Comparison of ENCODE assay signal across 9 mouse cellular contexts in the genomic region with DNA sequence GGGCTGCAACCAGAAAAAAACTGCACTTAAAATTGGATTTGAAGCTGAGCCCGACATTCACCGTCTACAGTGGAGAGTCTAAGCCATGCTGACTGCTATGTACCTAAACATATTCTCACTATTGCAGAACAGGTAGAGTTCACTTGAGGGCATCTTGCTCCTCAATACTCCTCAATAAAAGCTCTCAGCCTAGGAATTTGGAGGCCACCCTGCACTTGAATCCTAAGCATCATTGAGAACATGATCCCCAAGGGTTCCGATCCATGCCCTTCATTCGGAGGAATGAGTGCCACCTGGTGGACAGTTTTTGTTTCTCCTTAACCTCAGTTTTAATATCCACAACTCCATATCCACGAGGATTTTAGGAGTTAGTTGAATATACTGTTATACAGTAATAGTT. TPM values are rescaled to one million over a fixed set of nuclear protein-coding genes. Genes with fewer than 3 reads are reported as not detected.
DNase-seq lines count a peak whose midpoint lies in the region; ATAC-seq and TF ChIP-seq lines count a peak whose summit lies in the region.
"Had no signal": no experiment of that assay in that cellular context is flagged by ENCODE, and none has a peak within 500 bp of the region (broad histone marks: within the 10 kb centered on the region; RNA-seq: fewer than 3 reads in every experiment).

No protein-coding gene starts in this region.

- H3K36me3 ChIP-seq in kidney, embryonic 14.5 days (ENCODE audit: control insufficient read depth, insufficient read depth, low read length), result no peaks in the 10 kb centered on the region
- no peaks in the 10 kb centered on the region for H3K36me3 ChIP-seq in MEL (ENCODE audit: control insufficient read depth in 1 of 2, insufficient read depth in 2 of 2, low read length in 2 of 2)

- H3K9me3 ChIP-seq in kidney, embryonic 14.5 days (ENCODE audit: control insufficient read depth, low read length), result no peaks in the 10 kb centered on the region; the same call in 1 of the 2 replicates
- H3K9me3 ChIP-seq in MEL (replicated peaks; ENCODE audit: insufficient read depth, low read length), result no peaks in the 10 kb centered on the region

- whole genome bisulfite sequencing in kidney, embryonic 14.5 days, result 45% methylated on average over 5 of the region's 5 CpGs

- TF ChIP-seq CTCF in MEL (IDR thresholded peaks at IDR 0.05 in 2 of 3, conservative IDR thresholded peaks at IDR 0.05 in 1 of 3; ENCODE audit: control insufficient read depth in 1 of 3, insufficient read depth in 1 of 3, low read depth in 2 of 3, low read length in 3 of 3, poor library complexity in 1 of 3, severe bottlenecking in 1 of 3), result peak; percentile 50 to 70 (median 54)

- H3K9ac ChIP-seq in kidney, embryonic 14.5 days (ENCODE audit: low read depth, low read length), result no peak overlapping the region
- H3K9ac ChIP-seq in MEL (ENCODE audit: control insufficient read depth, low read depth, low read length, poor library complexity, severe bottlenecking), result no peak overlapping the region

- DNase-seq in kidney, adult 9 months, result peak; percentile 52
- DNase-seq in MEL (ENCODE audit: low read depth, low spot score), result peak; percentile 43
- DNase-seq in cerebellum, adult 9-10 months, result peak; percentile 41
- DNase-seq in left cerebral cortex, postnatal 25 days (ENCODE audit: low spot score in 2 of 2), result peak; percentile 48 to 54
- peak; percentile 54 for DNase-seq in naive thymus-derived CD4-positive, alpha-beta T cell, adult 2 months (ENCODE audit: low read depth)
- no peak for DNase-seq in urinary bladder, postnatal 4 days (ENCODE audit: low spot score in 2 of 2)

- ATAC-seq in kidney, embryonic 14.5 days (ENCODE audit: low FRiP score, low TSS enrichment), result no peak; the same call in 1 of the 2 replicates
- ATAC-seq in granulocyte monocyte progenitor cell, adult 5-6 weeks (replicated peaks; ENCODE audit: poor library complexity, severe bottlenecking), result peak; percentile 83

- no peaks in the 10 kb centered on the region for H3K27me3 ChIP-seq in kidney, embryonic 14.5 days (ENCODE audit: control insufficient read depth, insufficient read depth, low read length)
- H3K27me3 ChIP-seq in MEL (ENCODE audit: control insufficient read depth in 1 of 2, insufficient read depth in 2 of 2, low read length in 2 of 2), result no peaks in the 10 kb centered on the region

- H3K27ac ChIP-seq in kidney, embryonic 14.5 days (ENCODE audit: low read depth, low read length), result no peak overlapping the region
- H3K27ac ChIP-seq in MEL (ENCODE audit: control insufficient read depth, low read depth, low read length), result no peak overlapping the region
- H3K27ac ChIP-seq: macrophage had no signal

- no peak overlapping the region for H3K4me3 ChIP-seq in kidney, embryonic 14.5 days (ENCODE audit: low read length)
- H3K4me3 ChIP-seq in MEL (ENCODE audit: control insufficient read depth in 1 of 2, insufficient read depth in 1 of 2, low read depth in 2 of 2, low read length in 2 of 2), result no peak overlapping the region

- TF ChIP-seq POLR2A in MEL (IDR thresholded peaks at IDR 0.05; ENCODE audit: control insufficient read depth in 1 of 2, insufficient read depth in 1 of 2, low read depth in 1 of 2, low read length in 2 of 2, poor library complexity in 1 of 2), result no peak

- intact Hi-C loops in left cerebral cortex, postnatal 25 days (cut with DNase I), result loop anchor here (2.0 kb wide), 1 partner anchor 276 kb away; no protein-coding TSS in a partner anchor

- H3K4me2 ChIP-seq in kidney, embryonic 14.5 days (replicated peaks; ENCODE audit: low read depth, low read length), result no peak overlapping the region

- H3K79me2 ChIP-seq in MEL (ENCODE audit: control insufficient read depth, insufficient read depth, low read length, poor library complexity), result no peaks in the 10 kb centered on the region

- H3K4me1 ChIP-seq in kidney, embryonic 14.5 days (ENCODE audit: control insufficient read depth, insufficient read depth, low read length), result no peaks in the 10 kb centered on the region
- H3K4me1 ChIP-seq in MEL (ENCODE audit: control insufficient read depth in 1 of 2, insufficient read depth in 2 of 2, low read length in 2 of 2), result no peaks in the 10 kb centered on the region

- TF ChIP-seq RAD21 in MEL (IDR thresholded peaks at IDR 0.05; ENCODE audit: low read depth, low read length), result peak; percentile 70

- TF ChIP-seq EP300 in MEL (IDR thresholded peaks at IDR 0.05; ENCODE audit: low read depth in 1 of 2, low read length in 2 of 2), result no peak

TF ChIP-seq in MEL, 35 proteins besides CTCF, POLR2A, EP300 and RAD21:
- TF ChIP-seq SMC3 (IDR thresholded peaks at IDR 0.05; ENCODE audit: low read depth, low read length) (peak; percentile 80), POLR2AphosphoS2 (IDR thresholded peaks at IDR 0.05; ENCODE audit: low read length) (no peak), ZC3H11A (IDR thresholded peaks at IDR 0.05; ENCODE audit: low read depth, low read length) (peak; percentile 62)

RNA-seq across cellular contexts. Expression of a gene that starts 28.9 kb away (rescaled TPM):
- 54.4 and 88.8 TPM in 2 replicates for polyA plus RNA-seq in kidney, embryonic 14.5 days (2014; fragmentation: Nextera tagmentation; extraction: Ambion mirVana)
- total RNA-seq in MEL (2012; rRNA removed), result not detected in 2 replicates
- not detected for polyA plus RNA-seq in MEL (2012; ENCODE audit: insufficient read depth in 1 of 2, insufficient read length in 2 of 2, low read depth in 1 of 2, low replicate concordance in 2 of 2, missing spikeins in 1 of 2)
- total RNA-seq in granulocyte monocyte progenitor cell, adult 5-6 weeks (2014; fragmentation: Nextera tagmentation), result 2.6 and 4.4 TPM in 2 replicates
- 5.5 and 13.1 TPM in 2 replicates for total RNA-seq in granulocyte monocyte progenitor cell, adult 5-6 weeks (2017)
- total RNA-seq in left cerebral cortex, postnatal 25 days (2021), result 10 to 100 TPM; 39.6 to 45.9 TPM

RNA-seq across cellular contexts. Expression of a gene that starts 42.2 kb away (rescaled TPM):
- polyA plus RNA-seq in kidney, embryonic 14.5 days (2014; fragmentation: Nextera tagmentation; extraction: Ambion mirVana), result 0.86 and 0.95 TPM in 2 replicates
- total RNA-seq in MEL (2012; rRNA removed), result not detected in 2 replicates
- not detected for polyA plus RNA-seq in MEL (2012; ENCODE audit: insufficient read depth in 1 of 2, insufficient read length in 2 of 2, low read depth in 1 of 2, low replicate concordance in 2 of 2, missing spikeins in 1 of 2)
- total RNA-seq in granulocyte monocyte progenitor cell, adult 5-6 weeks (2014; fragmentation: Nextera tagmentation), result 32.2 and 34.1 TPM in 2 replicates
- 21.5 and 26.1 TPM in 2 replicates for total RNA-seq in granulocyte monocyte progenitor cell, adult 5-6 weeks (2017)
- 1 to 10 TPM; 4.3 to 4.9 TPM for total RNA-seq in left cerebral cortex, postnatal 25 days (2021)

Comparison
In these comparisons a context has a peak if more than half of its experiments do, and no peak if none do; other contexts are left out.
1. DNase-seq: peak in kidney, adult 9 months (single experiment), MEL (single experiment), cerebellum, adult 9-10 months (single experiment), left cerebral cortex, postnatal 25 days (2 of 2) and naive thymus-derived CD4-positive, alpha-beta T cell, adult 2 months (single experiment); none in urinary bladder, postnatal 4 days (0 of 2).